Mouse (Mus musculus) erythroblast, embryonic 14.5 days (primary cell): Measurements from ENCODE around the gene Tarm1.

Experiments used
- GATA1 ChIP-seq: IDR thresholded peaks from 2 replicates; pipeline ENCODE4 v1.6.1; 2012; ENCODE audit warnings: low read length, inconsistent platforms, mixed read lengths
- TAL1 ChIP-seq: IDR thresholded peaks from 3 replicates; pipeline ENCODE4 v1.6.1; 2012; ENCODE audit warnings: low read length, inconsistent platforms, mixed read lengths

DNA sequence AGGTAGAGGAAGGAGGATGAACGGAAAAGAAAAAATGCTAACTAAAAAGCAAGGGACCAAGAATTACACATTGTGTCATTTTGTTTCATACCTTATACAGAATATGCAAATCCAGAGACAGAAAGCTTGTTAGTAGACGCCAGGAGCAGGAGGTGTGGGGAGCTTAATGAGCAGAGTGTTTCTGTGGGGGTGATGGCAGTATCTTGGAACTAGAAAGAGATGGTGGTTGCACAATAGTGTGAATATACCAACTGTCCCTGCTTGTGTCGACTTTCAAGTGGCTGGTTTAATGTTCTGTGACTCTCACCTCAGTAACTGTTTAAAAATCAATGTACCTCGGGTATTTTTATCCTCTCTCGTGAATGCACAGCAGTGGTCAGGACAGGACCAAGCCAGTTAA, 25.7 kb downstream of the Tarm1 start:
- TF ChIP-seq TAL1 = no peak
- TF ChIP-seq GATA1 = no peak
